Mouse (Mus musculus) heart, postnatal 0 days (tissue): Measurements from ENCODE around the gene Cinp.

Experiments used
- CTCF ChIP-seq: IDR thresholded peaks from 2 replicates; pipeline ENCODE4 v1.5.1; 2016; ENCODE audit warnings: antibody characterized with exemption, control low read depth, low read depth
- EP300 ChIP-seq: IDR thresholded peaks from 2 replicates; pipeline ENCODE4 v1.6.1; 2016; ENCODE audit warnings: antibody characterized with exemption, low read depth

- TF ChIP-seq EP300 (no peak), CTCF (no peak)
Measured at GRCm38 (mm10) chr12:110837192-110837841, 51.6 kb downstream of the Cinp start.
